Mouse (Mus musculus) 3134 (cell line): ENCODE measurements around the gene Hoxa6.

Experiments used
- DNase-seq: peaks from one replicate; pipeline ENCODE4 v3.0.0-alpha.2; 2011; ENCODE audit warnings: low spot score; ENCODE audit not compliant: insufficient read length; ENCODE audit errors: extremely low read depth

The Hoxa6 gene

GRCm38 (mm10) chr6:52166431-52167077 lies 42.0 kb downstream of the Hoxa6 start:
- no peak for DNase-seq

GRCm38 (mm10) chr6:52165441-52166370 lies 42.8 kb downstream of the Hoxa6 start:
- DNase-seq = no peak

DNA sequence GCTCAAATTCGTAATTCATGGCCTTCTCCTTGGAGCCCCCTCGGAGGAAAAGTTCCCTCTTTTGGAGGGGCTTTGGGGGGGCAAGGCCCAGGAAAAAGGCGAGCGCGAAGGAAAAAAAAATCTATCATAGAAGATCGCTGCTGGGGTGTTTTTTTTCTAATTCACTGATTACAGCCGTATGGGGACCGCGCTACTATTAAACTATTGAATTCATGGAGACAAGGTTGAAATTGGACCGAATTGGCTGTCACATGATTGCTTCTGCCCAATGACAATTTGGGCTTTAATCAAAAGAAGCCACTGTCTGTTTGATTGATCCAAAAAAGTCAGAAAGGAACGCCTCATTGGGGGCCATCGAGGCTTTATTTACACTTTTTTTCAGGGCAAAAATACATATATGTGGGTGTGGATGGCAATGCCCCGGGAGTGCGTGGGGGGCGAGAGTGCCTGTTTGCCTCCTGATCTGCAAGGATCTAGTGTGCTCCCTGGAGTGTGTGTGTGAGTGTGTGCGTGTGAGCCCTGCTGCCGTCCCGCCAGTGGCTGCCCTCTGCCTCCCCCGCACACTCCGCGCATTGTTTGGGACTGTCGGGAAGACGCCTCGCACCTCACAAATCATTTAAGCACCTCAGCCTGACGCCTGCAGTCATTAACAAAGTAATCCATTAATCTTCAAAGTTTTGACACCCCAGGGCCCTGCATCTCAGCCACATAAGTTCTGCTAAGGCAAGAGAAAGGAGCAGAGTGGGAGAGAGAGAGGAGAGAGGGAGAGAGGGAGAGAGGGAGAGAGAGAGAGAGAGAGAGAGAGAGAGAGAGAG lies 43.7 kb downstream of the Hoxa6 start, which contains the start of gene Hoxa2:
Gene Hoxa2, minus strand, starts transcription at position 206 of the 815 bp plus-strand sequence.
- DNase-seq = no peak

DNA sequence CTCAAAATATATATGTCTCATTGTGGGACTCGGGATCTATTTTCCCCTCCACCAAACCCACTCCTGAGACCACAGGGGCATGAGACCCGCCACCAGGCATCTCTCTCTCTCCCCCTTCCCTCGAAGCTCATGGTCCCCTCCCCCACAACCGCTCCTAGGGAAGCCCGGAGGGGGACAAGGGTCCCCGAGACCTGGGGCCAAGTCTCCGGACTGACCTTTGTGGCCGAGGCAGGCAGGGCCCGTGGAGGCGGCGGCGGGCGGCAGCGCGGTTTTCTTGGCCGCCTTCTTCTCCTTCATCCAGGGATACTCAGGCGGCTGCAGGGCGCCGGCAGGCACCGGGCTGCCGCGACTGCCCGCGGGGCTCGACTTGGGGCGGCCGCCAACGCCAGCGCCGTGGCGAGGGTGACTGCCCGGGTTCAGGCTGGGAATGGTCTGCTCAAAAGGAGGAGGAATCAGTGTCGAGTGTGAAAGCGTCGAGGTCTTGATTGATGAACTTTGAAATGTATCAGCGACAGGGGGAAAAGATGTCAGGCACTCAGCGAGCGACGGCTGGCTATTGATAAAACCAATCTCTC lies 44.4 kb downstream of the Hoxa6 start:
- no peak for DNase-seq

GRCm38 (mm10) chr6:52163366-52164031 lies 45.0 kb downstream of the Hoxa6 start:
- DNase-seq = no peak

- DNase-seq = no peak
Observed at GRCm38 (mm10) chr6:52162611-52163365, 45.7 kb downstream of the Hoxa6 start.

DNA sequence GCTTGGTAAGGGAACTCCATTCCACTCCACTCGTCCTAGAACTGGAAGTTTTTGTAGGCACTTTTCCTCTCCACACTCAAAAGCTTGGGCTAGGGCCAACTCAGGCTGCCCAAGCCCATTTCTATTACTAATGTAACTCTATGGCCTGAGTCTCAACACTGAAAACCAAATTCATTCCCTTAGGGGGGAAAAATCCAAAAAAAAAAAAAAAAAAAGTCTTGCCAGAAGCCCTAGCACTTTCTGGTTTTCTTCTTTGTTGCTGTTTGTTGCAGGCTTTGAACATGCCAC lies 46.5 kb downstream of the Hoxa6 start:
- no peak for DNase-seq

- no peak for DNase-seq
Observed at GRCm38 (mm10) chr6:52161336-52162092, 47.0 kb downstream of the Hoxa6 start.

GRCm38 (mm10) chr6:52160511-52161335 lies 47.8 kb downstream of the Hoxa6 start:
- peak; percentile 50 for DNase-seq

DNA sequence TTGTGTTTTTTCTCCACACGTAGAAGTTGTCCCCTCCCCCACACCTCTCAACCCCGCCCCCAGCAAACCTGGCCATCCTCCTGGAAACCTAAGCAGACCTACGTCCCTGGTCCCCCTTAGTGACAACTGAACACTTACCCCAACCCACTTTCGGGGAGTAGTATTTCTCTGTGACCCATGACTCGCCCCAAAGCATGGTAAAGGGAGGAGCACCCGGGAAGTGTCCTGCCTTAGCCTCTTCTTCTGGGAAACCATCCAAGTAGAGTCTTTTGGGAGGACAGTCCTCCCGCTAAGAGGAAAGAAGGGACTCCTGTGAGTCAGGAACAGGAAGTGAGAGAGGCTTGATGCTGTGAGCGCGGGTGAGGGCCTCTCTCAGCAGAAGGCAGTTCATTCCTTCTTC lies 48.5 kb downstream of the Hoxa6 start:
- peak; percentile 67 for DNase-seq

GRCm38 (mm10) chr6:52159164-52159761 lies 49.3 kb downstream of the Hoxa6 start:
- DNase-seq = peak; percentile 61

GRCm38 (mm10) chr6:52158276-52159051 lies 50.1 kb downstream of the Hoxa6 start, which contains the start of gene Hoxa1:
TSS of gene Hoxa1 (minus strand) at chr6:52158317.
- peak; percentile 88 for DNase-seq

DNA sequence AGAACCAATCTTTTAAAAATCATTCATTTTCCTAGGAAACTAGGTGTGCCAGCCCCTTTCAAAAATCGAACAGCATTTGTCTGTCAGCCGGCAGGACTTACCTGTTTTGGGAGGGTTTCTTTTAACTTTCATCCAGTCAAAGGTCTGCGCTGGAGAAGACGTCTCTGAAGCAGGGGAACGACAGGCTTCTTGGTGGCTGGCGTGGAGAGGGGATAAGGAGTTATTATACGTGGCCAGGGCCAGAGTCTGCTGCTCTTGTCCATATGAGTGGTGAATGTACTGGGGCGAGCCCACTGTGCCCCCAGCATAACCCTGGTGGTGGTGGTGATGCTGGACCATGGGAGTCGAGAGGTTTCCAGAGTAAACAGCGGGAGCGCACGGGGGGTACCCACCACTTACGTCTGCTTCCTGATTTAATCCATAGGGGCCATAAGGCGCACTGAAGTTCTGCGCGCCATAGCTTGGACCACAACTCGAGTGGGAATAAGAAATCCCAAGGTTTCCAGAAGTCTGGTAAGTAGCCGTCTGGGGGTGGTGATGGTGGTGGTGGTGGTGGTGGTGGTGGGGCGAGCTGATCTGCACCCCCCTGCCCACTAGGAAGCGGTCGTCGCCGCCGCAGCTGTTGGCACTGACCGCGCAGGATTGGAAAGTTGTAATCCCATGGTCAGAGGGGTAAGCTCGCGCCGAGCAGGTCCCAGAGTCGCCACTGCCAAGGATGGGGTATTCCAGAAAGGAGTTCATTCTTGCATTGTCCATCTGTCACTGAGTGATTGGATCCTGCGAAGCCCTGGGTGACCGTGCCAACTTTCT lies 50.9 kb downstream of the Hoxa6 start:
- no peak for DNase-seq

- no peak for DNase-seq
Observed at GRCm38 (mm10) chr6:52156551-52157200, 51.8 kb downstream of the Hoxa6 start.
